Mouse (Mus musculus): ENCODE results near the gene E2f6.

DNA sequence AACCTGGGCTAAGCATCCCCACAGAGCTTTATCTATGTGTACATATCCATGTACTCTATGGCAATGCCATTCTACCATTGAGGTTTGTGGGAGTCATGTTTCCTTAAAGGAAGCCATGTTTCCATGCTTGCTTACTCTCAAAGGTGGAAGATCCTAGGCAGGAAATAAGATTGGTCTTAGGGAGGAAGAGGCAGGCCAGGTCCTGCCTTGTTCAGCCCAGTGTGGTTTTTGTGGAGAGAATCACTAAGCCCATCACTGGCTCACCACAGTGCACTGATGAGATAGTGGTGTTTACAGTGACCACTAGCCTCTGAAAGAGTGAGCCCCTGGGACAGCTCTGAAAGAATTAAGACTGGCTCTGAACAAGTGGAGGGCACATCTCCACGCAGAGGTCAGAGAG lies 68.6 kb downstream of the E2f6 start:
- TF ChIP-seq CTCF (IDR thresholded peaks at IDR 0.05; ENCODE audit: borderline replicate concordance, insufficient read depth, low read length) (no peak), POLR2A (IDR thresholded peaks at IDR 0.05; ENCODE audit: low read depth, low read length) (no peak)

Data from embryonic fibroblast, embryonic 13.5 days (primary cell).